Mouse (Mus musculus) left cerebral cortex, adult 9 months (tissue): ENCODE measurements at regions not wholly inside any gene's neighbourhood (a gene's known extent, or its start where the extent isn't known, plus 50 kb on each side); places are given as distances from the start of the nearest gene placed in this dataset.

Experiments
- DNase-seq, 2 experiments: peaks; one replicate each; pipeline ENCODE4 v3.0.0; 2022; ENCODE audit warnings: low spot score in 2 of 2

GRCm38 (mm10) chr4:87718166-87718805 is 314.9 kb downstream of the Mllt3 start:
- no peak for DNase-seq

- no peak for DNase-seq
These were observed 317.8 kb downstream of the Mllt3 start for GRCm38 (mm10) chr4:87715212-87715933.

DNA sequence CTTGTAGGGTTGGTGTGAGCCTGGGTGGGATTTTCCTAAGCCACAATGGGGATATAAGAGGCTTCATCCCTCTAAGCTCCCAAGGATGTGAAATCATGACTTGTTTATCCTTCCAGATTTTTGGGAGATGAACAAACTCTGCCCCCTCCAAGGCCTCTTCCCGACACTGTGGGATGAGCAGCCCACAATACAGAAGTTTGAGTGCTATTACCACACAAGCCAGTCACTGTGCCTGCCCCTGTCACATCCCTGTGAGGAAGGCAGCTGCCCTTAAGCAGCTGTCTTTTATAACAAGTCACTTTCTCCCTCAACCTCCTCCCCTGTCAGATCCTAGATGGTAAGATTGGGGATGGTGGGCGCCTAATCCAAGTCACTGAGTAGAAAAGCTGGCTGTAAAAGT is 320.5 kb downstream of the Mllt3 start:
- no peak for DNase-seq

- no peak for DNase-seq
These were observed 320.9 kb downstream of the Mllt3 start for GRCm38 (mm10) chr4:87712286-87712685.

GRCm38 (mm10) chr4:87711185-87711827 is 321.9 kb downstream of the Mllt3 start:
- no peak for DNase-seq

GRCm38 (mm10) chr4:87708981-87709645 is 324.1 kb downstream of the Mllt3 start:
- DNase-seq = no peak

GRCm38 (mm10) chr4:87707386-87707785 is 325.8 kb downstream of the Mllt3 start:
- DNase-seq = no peak

DNA sequence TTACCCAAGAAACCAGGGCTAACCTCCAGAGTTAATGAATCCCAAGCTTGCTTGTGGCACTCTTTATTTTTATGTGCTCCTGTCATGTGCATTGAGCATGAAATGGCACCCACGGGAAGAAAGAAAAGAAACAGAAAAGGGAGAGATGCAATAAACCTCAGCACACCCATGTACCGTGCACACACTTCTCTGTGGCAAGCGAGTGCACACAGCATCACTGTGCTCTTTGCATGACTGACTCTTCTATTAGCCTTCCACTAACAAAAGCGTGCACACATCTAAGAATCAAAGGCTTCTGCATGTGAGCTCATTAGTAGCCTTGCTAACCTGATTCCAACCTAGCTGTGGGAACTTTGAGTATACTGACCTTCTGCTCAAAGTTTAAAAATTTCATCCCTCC is 330.3 kb downstream of the Mllt3 start:
- DNase-seq = no peak

DNA sequence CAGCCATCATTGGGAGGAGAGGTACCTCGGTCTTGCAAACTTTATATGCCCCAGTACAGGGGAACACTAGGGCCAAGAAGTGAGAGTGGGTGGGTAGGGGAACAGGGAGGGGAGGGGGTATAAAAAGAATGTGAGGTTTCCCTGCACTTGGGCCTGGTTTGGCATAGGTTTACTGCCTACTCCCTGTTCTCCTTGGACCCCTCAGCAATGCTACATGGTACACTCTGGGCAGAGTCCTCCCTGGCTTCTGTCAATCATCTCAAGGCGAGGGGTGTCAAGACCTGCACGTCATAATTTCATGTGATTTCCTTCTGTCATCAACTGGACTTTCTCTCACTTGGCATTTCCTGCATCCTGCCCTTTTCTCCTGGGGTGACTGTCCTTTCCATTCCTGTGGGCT is 330.9 kb downstream of the Mllt3 start:
- no peak for DNase-seq

GRCm38 (mm10) chr4:87701024-87701423 is 332.1 kb downstream of the Mllt3 start:
- DNase-seq = no peak

DNA sequence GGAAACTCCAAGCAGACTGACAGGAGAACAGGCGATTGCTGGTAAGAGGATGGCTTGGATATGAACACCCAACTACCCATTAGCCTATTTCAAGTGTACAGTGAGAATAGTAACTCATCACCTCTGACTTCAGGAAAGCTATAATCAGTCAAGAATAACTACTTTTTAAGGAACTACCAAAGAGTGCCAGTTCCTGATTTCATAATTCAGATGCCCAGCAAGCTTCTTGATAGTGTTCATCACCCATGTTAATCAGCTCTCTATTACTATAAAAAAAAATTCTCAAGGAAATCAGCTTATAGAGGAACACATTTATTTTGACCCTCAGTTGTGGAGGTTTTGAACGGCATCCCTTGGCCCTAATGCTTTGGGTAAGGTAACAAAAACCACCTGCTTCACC is 332.7 kb downstream of the Mllt3 start:
- no peak for DNase-seq

DNA sequence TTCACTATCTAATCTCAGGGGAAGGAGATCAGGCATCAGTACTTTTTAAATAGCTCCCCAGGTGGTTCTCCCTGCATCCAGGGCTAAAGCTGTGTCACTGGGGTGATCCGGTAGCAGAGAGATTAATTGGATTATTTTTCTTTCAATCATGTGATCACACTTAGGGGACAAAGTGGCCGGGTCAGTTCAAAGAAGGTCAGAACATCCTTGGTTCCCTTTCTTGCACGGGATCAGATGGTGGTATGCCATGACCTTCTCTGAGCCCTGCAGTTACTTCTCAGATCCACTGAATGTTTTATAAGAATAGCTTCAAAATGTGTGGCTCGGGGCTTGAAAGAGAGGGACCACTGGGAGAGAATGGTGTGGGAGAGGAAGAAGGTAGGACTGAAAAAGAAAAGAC is 333.6 kb downstream of the Mllt3 start:
- no peak for DNase-seq

GRCm38 (mm10) chr4:87698750-87699149 is 334.4 kb downstream of the Mllt3 start:
- no peak for DNase-seq

DNA sequence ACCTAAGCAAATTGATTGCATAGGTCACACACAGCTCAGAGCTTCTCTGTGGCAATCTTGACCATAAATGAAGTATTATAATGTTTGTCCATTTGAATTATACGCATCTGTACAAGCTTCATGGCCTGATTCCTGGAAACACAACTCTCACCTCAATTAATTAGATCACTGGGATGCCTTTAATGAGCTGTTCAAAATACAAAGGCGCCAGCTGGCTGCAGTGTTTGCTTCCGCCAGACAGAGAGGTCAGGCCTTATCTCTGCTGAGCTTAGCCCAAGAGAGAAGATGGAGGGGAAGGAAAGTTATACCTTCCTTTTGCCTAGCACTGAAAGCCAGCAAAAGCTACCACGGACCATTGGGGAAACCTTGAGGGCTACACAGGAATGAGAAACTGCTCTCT is 336.2 kb downstream of the Mllt3 start:
- DNase-seq = no peak

GRCm38 (mm10) chr4:87695811-87696210 is 337.4 kb downstream of the Mllt3 start:
- no peak for DNase-seq

DNA sequence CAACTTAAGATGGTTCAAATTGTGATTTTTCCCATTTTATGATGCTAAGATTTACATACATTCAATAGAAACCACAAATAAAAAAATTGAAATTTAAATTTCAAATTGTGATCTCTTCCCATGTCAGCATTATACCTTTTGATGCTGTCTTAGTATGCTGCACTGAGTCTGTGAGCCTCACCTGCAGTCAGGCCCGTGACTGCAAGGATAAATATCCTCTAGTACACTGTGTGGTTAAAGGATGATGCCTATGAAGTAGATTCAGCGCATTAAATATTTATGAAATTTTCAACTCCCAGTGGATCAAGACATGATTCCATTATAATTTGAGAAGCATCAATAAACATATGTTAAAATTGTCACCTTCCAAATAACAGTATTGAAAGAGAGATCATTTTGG is 340.4 kb downstream of the Mllt3 start:
- DNase-seq = no peak

- DNase-seq = no peak
These were observed 348.2 kb downstream of the Mllt3 start for GRCm38 (mm10) chr4:87684952-87685351.

DNA sequence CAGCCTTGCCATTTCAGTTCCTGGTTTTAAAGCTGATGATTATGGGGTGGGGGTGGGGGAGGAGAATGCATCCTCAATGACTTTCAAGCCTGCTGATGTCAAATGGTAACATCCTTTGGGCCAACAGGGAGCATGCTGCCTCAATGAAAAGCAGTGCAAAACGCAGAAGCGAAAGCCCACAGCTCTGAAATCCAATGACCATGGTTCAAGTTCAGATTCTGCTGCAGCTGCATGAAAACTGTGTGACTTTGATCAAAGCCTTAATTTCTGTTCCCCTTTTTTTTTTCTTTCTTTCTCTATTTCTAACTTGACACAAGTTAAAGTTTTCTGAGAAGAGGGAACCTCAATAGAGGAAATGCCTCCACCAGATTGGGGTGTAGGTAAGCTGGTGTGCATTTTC is 350.4 kb downstream of the Mllt3 start:
- no peak for DNase-seq

DNA sequence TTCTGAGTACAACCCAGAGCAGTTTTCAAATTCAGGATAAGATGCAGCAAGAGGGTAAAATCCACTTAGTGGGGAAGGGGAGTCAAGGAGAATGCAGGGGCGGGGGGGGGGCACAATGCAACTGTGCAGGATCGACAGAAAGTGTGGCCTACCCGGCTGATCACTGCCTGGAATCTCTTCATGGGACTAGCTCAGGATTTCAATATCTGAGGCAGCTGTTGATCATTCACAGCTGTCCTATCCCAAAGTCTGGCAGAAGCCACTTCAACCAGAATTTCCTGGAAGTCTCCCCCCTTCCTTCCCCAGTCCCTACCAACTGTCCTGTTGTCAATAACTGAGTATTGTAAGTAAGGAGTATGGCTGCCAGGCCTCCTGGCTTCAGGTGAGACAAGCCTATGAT is 362.1 kb downstream of the Mllt3 start:
- no peak for DNase-seq

DNA sequence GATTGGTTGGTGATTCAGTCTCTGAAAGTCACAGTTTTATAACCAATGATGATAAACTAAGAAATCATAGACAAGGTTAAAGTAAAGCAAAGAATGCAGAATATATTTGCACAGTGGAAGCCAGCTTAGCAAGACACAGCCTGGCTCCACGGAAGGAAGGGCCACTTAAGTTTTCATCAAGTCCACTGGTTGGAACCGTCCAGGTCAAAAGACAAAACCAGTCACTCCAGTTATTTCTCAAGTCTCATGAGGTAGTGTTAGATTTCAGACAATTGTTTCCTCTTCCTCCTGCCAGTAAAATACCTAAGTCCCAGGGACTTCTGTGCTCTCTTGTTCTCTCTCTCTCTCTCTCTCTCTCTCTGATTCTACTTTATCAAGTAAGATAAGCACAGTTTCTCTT is 363.0 kb downstream of the Mllt3 start:
- DNase-seq = no peak

- DNase-seq = no peak
These were observed 363.7 kb downstream of the Mllt3 start for GRCm38 (mm10) chr4:87669480-87669879.

DNA sequence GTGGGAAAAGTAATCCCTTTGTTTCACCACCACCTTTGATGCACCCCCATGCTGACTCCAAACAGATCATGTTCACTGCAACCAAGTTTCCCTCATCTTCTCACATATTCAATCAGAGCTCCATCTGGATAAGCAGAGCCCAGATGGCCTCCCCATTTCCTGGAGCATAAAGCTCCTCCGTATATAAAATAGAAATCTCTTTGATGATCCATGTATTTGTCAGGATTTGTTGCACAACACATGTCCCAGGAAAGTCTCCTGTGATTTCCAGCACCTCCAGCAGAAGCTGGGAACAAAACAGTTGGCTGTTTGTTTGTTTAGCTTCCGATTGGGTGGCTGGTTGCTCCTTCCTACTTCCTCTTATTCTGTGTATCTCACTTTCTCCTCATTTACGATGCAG is 364.9 kb downstream of the Mllt3 start:
- peak in 1 of 2 experiments; percentile 9 for DNase-seq
